Mouse (Mus musculus): ENCODE measurements around the gene Gas6.

GRCm38 (mm10) chr8:13519503-13519902 lies 25.2 kb upstream of the Gas6 start:
- TF ChIP-seq CTCF (IDR thresholded peaks at IDR 0.05; ENCODE audit: low read depth, low read length) = no peak
- no peak for TF ChIP-seq GATA1 (IDR thresholded peaks at IDR 0.05; ENCODE audit: borderline replicate concordance, low read length)
- TF ChIP-seq TAL1 (conservative IDR thresholded peaks at IDR 0.05; ENCODE audit: low read depth, low read length) = no peak

All from G1E (cell line).